Mouse (Mus musculus) MEL (cell line): ENCODE results near the gene Sept9. TPM values are rescaled to one million over a fixed set of nuclear protein-coding genes. Genes with fewer than 3 reads are reported as not detected.

Source experiments
- DNase-seq: peaks from one replicate; pipeline ENCODE4 v3.0.0; 2011; ENCODE audit warnings: low read depth, low spot score
- H3K27ac ChIP-seq: 2 replicates; pipeline ENCODE4 v1.5.1; 2012; ENCODE audit warnings: low read depth, mild to moderate bottlenecking, control low read depth, low read length, moderate library complexity; ENCODE audit not compliant: control insufficient read depth
- H3K27me3 ChIP-seq, 2 experiments: fragments of 150-350 bp in 1 of 2; sonication (generic) in 1 of 2; 2 replicates each; pipeline ENCODE4 v1.6.1; 2012; ENCODE audit warnings: low read length in 2 of 2, mild to moderate bottlenecking in 2 of 2, improper control_type of control experiment in 1 of 2, moderate library complexity in 1 of 2; ENCODE audit not compliant: insufficient read depth in 2 of 2, control insufficient read depth in 1 of 2
- H3K36me3 ChIP-seq, 2 experiments: 2 replicates each; pipeline ENCODE4 v1.6.1; 2012 to 2014; ENCODE audit warnings: low read length in 2 of 2, improper control_type of control experiment in 1 of 2, inconsistent platforms in 1 of 2, mild to moderate bottlenecking in 1 of 2; ENCODE audit not compliant: insufficient read depth in 2 of 2, control insufficient read depth in 1 of 2
- H3K4me1 ChIP-seq, 2 experiments: fragments of 150-350 bp in 1 of 2; sonication (generic) in 1 of 2; 2 replicates each; pipeline ENCODE4 v1.6.1; 2012; ENCODE audit warnings: low read length in 2 of 2, improper control_type of control experiment in 1 of 2, mild to moderate bottlenecking in 1 of 2; ENCODE audit not compliant: insufficient read depth in 2 of 2, control insufficient read depth in 1 of 2
- H3K4me3 ChIP-seq, 2 experiments: fragments of 150-350 bp in 1 of 2; sonication (generic) in 1 of 2; 2 replicates each; pipeline ENCODE4 v1.5.1; 2012; ENCODE audit warnings: low read depth in 2 of 2, low read length in 2 of 2, mild to moderate bottlenecking in 2 of 2, moderate library complexity in 2 of 2, control low read depth in 1 of 2, improper control_type of control experiment in 1 of 2; ENCODE audit not compliant: control insufficient read depth in 1 of 2, insufficient read depth in 1 of 2
- H3K79me2 ChIP-seq: 2 replicates; pipeline ENCODE4 v1.6.1; 2012; ENCODE audit warnings: mild to moderate bottlenecking, low read length, moderate library complexity; ENCODE audit not compliant: control insufficient read depth, poor library complexity, insufficient read depth
- H3K9ac ChIP-seq: 2 replicates; pipeline ENCODE4 v1.6.1; 2012; ENCODE audit warnings: low read depth, mild to moderate bottlenecking, control low read depth, low read length, moderate library complexity; ENCODE audit not compliant: control insufficient read depth, poor library complexity, severe bottlenecking
- H3K9me3 ChIP-seq: fragments of 150-350 bp; sonication (generic); replicated peaks from 2 replicates; pipeline ENCODE4 v1.6.1; 2012; ENCODE audit warnings: mild to moderate bottlenecking, low read length, improper control_type of control experiment, moderate library complexity; ENCODE audit not compliant: insufficient read depth
- BHLHE40 ChIP-seq: IDR thresholded peaks from 2 replicates; pipeline ENCODE4 v1.6.1; 2012; ENCODE audit warnings: low read depth, mild to moderate bottlenecking, inconsistent platforms, low read length, improper control_type of control experiment, borderline replicate concordance
- CHD2 ChIP-seq: IDR thresholded peaks from 2 replicates; pipeline ENCODE4 v1.6.1; 2011; ENCODE audit warnings: low read length, improper control_type of control experiment
- CTCF ChIP-seq, 3 experiments: IDR thresholded peaks in 2 of 3; conservative IDR thresholded peaks in 1 of 3; 2 replicates each; pipeline ENCODE4 v1.5.1; 2011 to 2012; ENCODE audit warnings: low read length in 3 of 3, low read depth in 2 of 3, mild to moderate bottlenecking in 2 of 3, improper control_type of control experiment in 1 of 3, inconsistent platforms in 1 of 3, mixed read lengths in 1 of 3, moderate library complexity in 1 of 3; ENCODE audit not compliant: control insufficient read depth in 1 of 3, insufficient read depth in 1 of 3, poor library complexity in 1 of 3, severe bottlenecking in 1 of 3
- E2F4 ChIP-seq: IDR thresholded peaks from 2 replicates; pipeline ENCODE4 v1.6.1; 2011; ENCODE audit warnings: low read depth, low read length, improper control_type of control experiment, borderline replicate concordance
- EP300 ChIP-seq, 2 experiments: IDR thresholded peaks; 2 replicates each; pipeline ENCODE4 v1.6.1; 2011; ENCODE audit warnings: improper control_type of control experiment in 2 of 2, low read length in 2 of 2, low read depth in 1 of 2, mild to moderate bottlenecking in 1 of 2
- ETS1 ChIP-seq: IDR thresholded peaks from 2 replicates; pipeline ENCODE4 v1.6.1; 2012; ENCODE audit warnings: low read depth, mild to moderate bottlenecking, inconsistent platforms, low read length, improper control_type of control experiment, moderate library complexity
- GATA1 ChIP-seq: IDR thresholded peaks from 2 replicates; pipeline ENCODE4 v1.6.1; 2011; ENCODE audit warnings: low read depth, low read length, improper control_type of control experiment
- JUND ChIP-seq: IDR thresholded peaks from 2 replicates; pipeline ENCODE4 v1.6.1; 2011; ENCODE audit warnings: low read depth, mild to moderate bottlenecking, improper control_type of control experiment, low read length
- MAFK ChIP-seq: IDR thresholded peaks from 2 replicates; pipeline ENCODE4 v1.6.1; 2011; ENCODE audit warnings: low read depth, mild to moderate bottlenecking, low read length, improper control_type of control experiment, borderline replicate concordance
- MAX ChIP-seq: IDR thresholded peaks from 2 replicates; pipeline ENCODE4 v1.6.1; 2011; ENCODE audit warnings: low read length, improper control_type of control experiment
- MXI1 ChIP-seq: IDR thresholded peaks from 2 replicates; pipeline ENCODE4 v1.6.1; 2011; ENCODE audit warnings: mild to moderate bottlenecking, low read depth, low read length, improper control_type of control experiment
- MYB ChIP-seq: IDR thresholded peaks from 2 replicates; pipeline ENCODE4 v1.6.1; 2011; ENCODE audit warnings: mild to moderate bottlenecking, low read depth, low read length, improper control_type of control experiment
- POLR2A ChIP-seq, 2 experiments: IDR thresholded peaks; 2 replicates each; pipeline ENCODE4 v1.6.1; 2011 to 2012; ENCODE audit warnings: low read length in 2 of 2, mild to moderate bottlenecking in 2 of 2, control low read depth in 1 of 2, improper control_type of control experiment in 1 of 2, low read depth in 1 of 2, moderate library complexity in 1 of 2; ENCODE audit not compliant: control insufficient read depth in 1 of 2, insufficient read depth in 1 of 2, poor library complexity in 1 of 2
- SIN3A ChIP-seq: IDR thresholded peaks from 2 replicates; pipeline ENCODE4 v1.6.1; 2012; ENCODE audit warnings: low read length, improper control_type of control experiment, inconsistent platforms
- SMC3 ChIP-seq: IDR thresholded peaks from 2 replicates; pipeline ENCODE4 v1.6.1; 2011; ENCODE audit warnings: low read depth, low read length, improper control_type of control experiment
- TAL1 ChIP-seq: IDR thresholded peaks from 2 replicates; pipeline ENCODE4 v1.6.1; 2012; ENCODE audit warnings: mild to moderate bottlenecking, inconsistent platforms, low read length, moderate library complexity, mixed read lengths
- TBP ChIP-seq: IDR thresholded peaks from 2 replicates; pipeline ENCODE4 v1.8.0; 2011; ENCODE audit warnings: low read depth, low read length, improper control_type of control experiment
- TCF12 ChIP-seq: IDR thresholded peaks from 2 replicates; pipeline ENCODE4 v1.6.1; 2014; ENCODE audit warnings: low read depth, mild to moderate bottlenecking, inconsistent platforms, low read length, improper control_type of control experiment, moderate library complexity
- USF2 ChIP-seq, 2 experiments: IDR thresholded peaks; 2 replicates each; pipeline ENCODE4 v1.6.1; 2011 to 2012; ENCODE audit warnings: improper control_type of control experiment in 2 of 2, low read length in 2 of 2, borderline replicate concordance in 1 of 2, inconsistent platforms in 1 of 2, low read depth in 1 of 2, mild to moderate bottlenecking in 1 of 2; ENCODE audit not compliant: insufficient read depth in 1 of 2
- ZC3H11A ChIP-seq: IDR thresholded peaks from 2 replicates; pipeline ENCODE4 v1.6.1; 2012; ENCODE audit warnings: low read depth, mild to moderate bottlenecking, inconsistent platforms, low read length, improper control_type of control experiment
- ZMIZ1 ChIP-seq: IDR thresholded peaks from 2 replicates; pipeline ENCODE4 v1.6.1; 2012; ENCODE audit warnings: low read depth, mild to moderate bottlenecking, inconsistent platforms, low read length, improper control_type of control experiment, moderate library complexity
- ZNF384 ChIP-seq: IDR thresholded peaks from 2 replicates; pipeline ENCODE4 v1.6.1; 2012; ENCODE audit warnings: low read depth, mild to moderate bottlenecking, inconsistent platforms, low read length, improper control_type of control experiment
- polyA plus RNA-seq, 2 experiments: library from polyadenylated mRNA; stranded (reverse) in 1 of 2; unstranded in 1 of 2; fragments of >175 nt in 1 of 2; fragments of >200 nt in 1 of 2; gene quantifications; 2 replicates each; pipeline versions ENCODE4 v1.2.1 to v1.2.4; 2012; ENCODE audit warnings: low replicate concordance in 2 of 2, low read depth in 1 of 2; ENCODE audit not compliant: insufficient read length in 2 of 2, insufficient read depth in 1 of 2, missing spikeins in 1 of 2
- total RNA-seq: library from RNA; depleted of rRNA; stranded (reverse); fragments of 300-350 nt; gene quantifications from 2 replicates; pipeline ENCODE4 v1.2.3, GENCODE M21; 2012

The Sept9 gene
- total and polyA plus RNA-seq, 3 experiments, result 49.7 to 196 (median 163) TPM

GRCm38 (mm10) chr11:117232032-117232431 is 32.6 kb downstream of the Sept9 start:
- Histone ChIP-seq H3K27ac (no peak overlapping the region), H3K4me3 (no peak overlapping the region), H3K4me1 (peaks cover 0 to 8% of the 10 kb centered on the region in 2 experiments; a peak in 2 of 4 replicates), H3K9me3 (no peaks in the 10 kb centered on the region), H3K27me3 (peaks cover 0 to 3% of the 10 kb centered on the region in 2 experiments; a peak in 2 of 4 replicates), H3K9ac (no peak overlapping the region), H3K79me2 (no peaks in the 10 kb centered on the region), H3K36me3 (peaks cover 0 to 4% of the 10 kb centered on the region in 2 experiments; a peak in 1 of 4 replicates)
- no peak for DNase-seq
- TF ChIP-seq MYB (no peak), ZNF384 (no peak), CHD2 (no peak), SIN3A (no peak), ETS1 (no peak), TAL1 (no peak), JUND (no peak), ZC3H11A (no peak), TBP (no peak), USF2 (IDR thresholded peaks at IDR 0.05; ENCODE audit: borderline replicate concordance in 1 of 2, insufficient read depth in 1 of 2, low read depth in 1 of 2, low read length in 2 of 2) (no peak), CTCF (IDR thresholded peaks at IDR 0.05 in 2 of 3, conservative IDR thresholded peaks at IDR 0.05 in 1 of 3; ENCODE audit: control insufficient read depth in 1 of 3, insufficient read depth in 1 of 3, low read depth in 2 of 3, low read length in 3 of 3, poor library complexity in 1 of 3, severe bottlenecking in 1 of 3) (no peak), MAX (no peak), E2F4 (no peak), GATA1 (no peak), TCF12 (no peak)
- TF ChIP-seq, all 39 proteins: peak for 0

GRCm38 (mm10) chr11:117232886-117233458 is 33.5 kb downstream of the Sept9 start:
- DNase-seq, result no peak
- no peaks in the 10 kb centered on the region for H3K9me3 ChIP-seq
- peaks cover 0 to 8% of the 10 kb centered on the region in 2 experiments; a peak in 2 of 4 replicates for H3K4me1 ChIP-seq
- no peak for TF ChIP-seq SMC3
- TF ChIP-seq TBP, result no peak
- no peak for TF ChIP-seq MAFK
- TF ChIP-seq BHLHE40, result no peak
- no peak for TF ChIP-seq ZC3H11A
- no peak for TF ChIP-seq POLR2A (IDR thresholded peaks at IDR 0.05; ENCODE audit: control insufficient read depth in 1 of 2, insufficient read depth in 1 of 2, low read depth in 1 of 2, low read length in 2 of 2, poor library complexity in 1 of 2)
- no peak for TF ChIP-seq TCF12
- TF ChIP-seq CHD2, result no peak
- no peak for TF ChIP-seq MXI1
- TF ChIP-seq MYB, result no peak
- TF ChIP-seq EP300 (IDR thresholded peaks at IDR 0.05; ENCODE audit: low read depth in 1 of 2, low read length in 2 of 2), result no peak
- no peak for TF ChIP-seq ZMIZ1
- TF ChIP-seq TAL1, result no peak
- peaks cover 0 to 3% of the 10 kb centered on the region in 2 experiments; a peak in 2 of 4 replicates for H3K27me3 ChIP-seq
- H3K9ac ChIP-seq, result no peak overlapping the region
- peaks cover 0 to 4% of the 10 kb centered on the region in 2 experiments; a peak in 1 of 4 replicates for H3K36me3 ChIP-seq
- no peak overlapping the region for H3K27ac ChIP-seq
- H3K79me2 ChIP-seq, result no peaks in the 10 kb centered on the region
- H3K4me3 ChIP-seq, result no peak overlapping the region
